Mouse (Mus musculus) brain, embryonic 14.5 days (tissue): ENCODE results near the gene Lrrc1.

ENCODE experiments used
- CTCF ChIP-seq: fragments of 200-500 bp; IDR thresholded peaks from 2 replicates; pipeline ENCODE4 v1.5.1; 2012; ENCODE audit warnings: inconsistent platforms, mild to moderate bottlenecking, moderate library complexity, borderline replicate concordance; ENCODE audit not compliant: insufficient read depth, insufficient read length; ENCODE audit errors: extremely low read depth
- POLR2A ChIP-seq: fragments of 200-500 bp; IDR thresholded peaks from 2 replicates; pipeline ENCODE4 v1.6.1; 2012; ENCODE audit warnings: mild to moderate bottlenecking, inconsistent platforms, borderline replicate concordance; ENCODE audit not compliant: poor library complexity, insufficient read depth, insufficient read length, severe bottlenecking; ENCODE audit errors: extremely low read depth

DNA sequence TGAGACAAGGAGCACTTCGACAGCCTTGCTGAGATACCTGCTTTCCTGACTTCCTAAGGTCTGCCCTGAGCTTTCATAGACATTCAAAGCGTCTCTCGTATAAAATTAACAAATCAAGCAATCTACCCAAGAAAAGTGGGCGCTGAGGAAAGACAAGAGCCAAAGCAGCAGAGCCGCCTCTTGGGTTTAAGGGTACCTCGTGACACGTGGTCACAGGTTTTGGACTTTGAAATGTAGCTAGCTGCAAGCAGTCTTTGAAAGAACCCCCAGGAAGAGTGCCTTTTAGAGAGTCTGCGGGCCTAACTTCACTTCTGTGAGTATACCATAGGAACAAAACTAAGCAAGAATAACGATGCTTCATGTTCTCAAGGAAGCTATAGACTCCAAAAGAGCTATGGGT lies 160.0 kb downstream of the Lrrc1 start:
- TF ChIP-seq CTCF, result no peak
- TF ChIP-seq POLR2A, result no peak
